Comparison of ENCODE assay signal across 17 mouse cellular contexts in genomic region chr12:73821176-73821575, GRCm38 (mm10).
"Had no signal": no experiment of that assay in that cellular context is flagged by ENCODE, and none has a peak within 500 bp of the region (broad histone marks: within the 10 kb centered on the region; RNA-seq: fewer than 3 reads in every experiment).

No protein-coding gene starts in this region.

- H3K4me2 ChIP-seq: lung, embryonic 15.5 days; midbrain, embryonic 12.5 days; neural tube, embryonic 12.5 days; stomach, embryonic 15.5 days had no signal

- H3K4me3 ChIP-seq: lung, embryonic 15.5 days; megakaryocyte, embryonic 14.5 days; midbrain, embryonic 12.5 days; neural tube, embryonic 12.5 days; stomach, embryonic 15.5 days had no signal

- H3K9me3 ChIP-seq: lung, embryonic 15.5 days; megakaryocyte, embryonic 14.5 days; midbrain, embryonic 12.5 days; neural tube, embryonic 12.5 days; stomach, embryonic 15.5 days had no signal

- H3K4me1 ChIP-seq: megakaryocyte, embryonic 14.5 days; midbrain, embryonic 12.5 days; neural tube, embryonic 12.5 days; stomach, embryonic 15.5 days had no signal

- H3K9ac ChIP-seq: liver, postnatal 0 days; lung, embryonic 15.5 days; midbrain, embryonic 12.5 days; neural tube, embryonic 12.5 days; stomach, embryonic 15.5 days had no signal

- H3K36me3 ChIP-seq: lung, embryonic 15.5 days; midbrain, embryonic 12.5 days; neural tube, embryonic 12.5 days; stomach, embryonic 15.5 days had no signal

- H3K27me3 ChIP-seq: lung, embryonic 15.5 days; midbrain, embryonic 12.5 days; neural tube, embryonic 12.5 days; stomach, embryonic 15.5 days had no signal

- DNase-seq: liver, postnatal 0 days; lung, adult 2 months; lung, postnatal 14 days; lung, postnatal 36 days; midbrain, embryonic 14.5 days; right cerebral cortex, postnatal 14 days; thymus, adult 2 months; thymus, postnatal 25 days; thymus, postnatal 4 days had no signal

- H3K27ac ChIP-seq: lung, embryonic 15.5 days; macrophage; midbrain, embryonic 12.5 days; neural tube, embryonic 12.5 days; stomach, embryonic 15.5 days; stomach, postnatal 0 days had no signal

- ATAC-seq: liver, postnatal 0 days; lung, postnatal 0 days had no signal
